Mouse (Mus musculus) kidney, adult 2 months (tissue): ENCODE results near the gene Fgd4. TPM values are rescaled to one million over a fixed set of nuclear protein-coding genes. Genes with fewer than 3 reads are reported as not detected.

Experiments
- DNase-seq: peaks from one replicate; pipeline ENCODE4 v3.0.0; 2021
- H3K27ac ChIP-seq: fragments of 200-500 bp; 2 replicates; pipeline ENCODE4 v1.5.1; 2012; ENCODE audit warnings: low read depth, low read length, control low read depth, inconsistent platforms; ENCODE audit not compliant: insufficient read depth
- H3K27me3 ChIP-seq: fragments of 200-500 bp; replicated peaks from 2 replicates; pipeline ENCODE4 v1.6.1; 2012; ENCODE audit warnings: mild to moderate bottlenecking, moderate library complexity, low read length, inconsistent platforms; ENCODE audit not compliant: control insufficient read depth, insufficient read depth
- H3K36me3 ChIP-seq: fragments of 200-500 bp; 2 replicates; pipeline ENCODE4 v1.6.1; 2012; ENCODE audit warnings: mild to moderate bottlenecking, moderate library complexity, low read length, inconsistent platforms; ENCODE audit not compliant: control insufficient read depth, insufficient read depth
- H3K4me1 ChIP-seq: fragments of 200-500 bp; 2 replicates; pipeline ENCODE4 v1.6.1; 2011; ENCODE audit warnings: low read length; ENCODE audit not compliant: control insufficient read depth, insufficient read depth
- H3K4me3 ChIP-seq: fragments of 200-500 bp; 2 replicates; pipeline ENCODE4 v1.5.1; 2011; ENCODE audit warnings: mild to moderate bottlenecking, low read depth, low read length, control low read depth; ENCODE audit not compliant: insufficient read depth
- CTCF ChIP-seq: fragments of 200-500 bp; conservative IDR thresholded peaks from 2 replicates; pipeline ENCODE4 v1.5.1; 2011; ENCODE audit warnings: low read depth, mild to moderate bottlenecking, control low read depth, low read length, moderate library complexity, mixed read lengths; ENCODE audit not compliant: insufficient read depth, insufficient read length
- POLR2A ChIP-seq: fragments of 200-500 bp; IDR thresholded peaks from one replicate; pipeline ENCODE4 v1.6.1; 2011; ENCODE audit warnings: low read depth, low read length, control low read depth
- WGBS: fragments of 180-500 bp; shearing (Covaris S2); methylation state at CpG from one replicate; pipeline ENCODE4 v1.1.7; 2018; 5-methylcytosine and 5-hydroxymethylcytosine counted together
- polyA plus RNA-seq: library from polyadenylated mRNA; depleted of rRNA; stranded (reverse); fragments of >200 nt; gene quantifications from 2 replicates; pipeline ENCODE4 v1.2.3, GENCODE M21; 2012

Gene Fgd4
- polyA plus RNA-seq, 1 experiment = 7.0 TPM

- TF ChIP-seq CTCF (no peak), POLR2A (no peak)
- H3K27ac ChIP-seq = no peak overlapping the region
- no peak overlapping the region for H3K4me3 ChIP-seq
- DNase-seq = no peak
- H3K4me1 ChIP-seq = no peaks in the 10 kb centered on the region
- H3K36me3 ChIP-seq = no peaks in the 10 kb centered on the region
- H3K27me3 ChIP-seq = no peaks in the 10 kb centered on the region
Measured at GRCm38 (mm10) chr16:16576556-16576955, 23.8 kb downstream of the Fgd4 start.

GRCm38 (mm10) chr16:16574508-16574907 lies 25.8 kb downstream of the Fgd4 start:
- no peaks in the 10 kb centered on the region for H3K4me1 ChIP-seq
- TF ChIP-seq POLR2A = no peak
- no peak for TF ChIP-seq CTCF

GRCm38 (mm10) chr16:16573167-16573566 lies 27.2 kb downstream of the Fgd4 start:
- Histone ChIP-seq H3K4me1 (no peaks in the 10 kb centered on the region), H3K36me3 (no peaks in the 10 kb centered on the region), H3K4me3 (no peak overlapping the region), H3K27ac (no peak overlapping the region), H3K27me3 (no peaks in the 10 kb centered on the region)
- DNase-seq = no peak
- WGBS = 92% methylated on average over 1 of the region's 1 CpGs
- TF ChIP-seq CTCF (no peak), POLR2A (no peak)

More at GRCm38 (mm10) chr16:16574508-16574907, 25.8 kb downstream of the Fgd4 start:
- Histone ChIP-seq H3K27me3 (no peaks in the 10 kb centered on the region), H3K36me3 (no peaks in the 10 kb centered on the region), H3K27ac (no peak overlapping the region), H3K4me3 (no peak overlapping the region)
- no peak for DNase-seq

GRCm38 (mm10) chr16:16571356-16571755 lies 29.0 kb downstream of the Fgd4 start:
- H3K4me3 ChIP-seq = no peak overlapping the region
- DNase-seq = no peak
- no peak for TF ChIP-seq CTCF
- TF ChIP-seq POLR2A = no peak
- H3K27me3 ChIP-seq = no peaks in the 10 kb centered on the region
- no peaks in the 10 kb centered on the region for H3K36me3 ChIP-seq
- WGBS = 82% methylated on average over 3 of the region's 3 CpGs
- no peak overlapping the region for H3K27ac ChIP-seq
- H3K4me1 ChIP-seq = peaks cover 3% of the 10 kb centered on the region; the same call in 1 of the 2 replicates

- no peak for TF ChIP-seq POLR2A
- TF ChIP-seq CTCF = no peak
- Histone ChIP-seq H3K36me3 (no peaks in the 10 kb centered on the region), H3K4me3 (no peak overlapping the region), H3K4me1 (peaks cover 3% of the 10 kb centered on the region; the same call in 1 of the 2 replicates), H3K27me3 (no peaks in the 10 kb centered on the region), H3K27ac (no peak overlapping the region)
- 84% methylated on average over 1 of the region's 1 CpGs for WGBS
- DNase-seq = no peak
Measured at GRCm38 (mm10) chr16:16566786-16567185, 33.6 kb downstream of the Fgd4 start.

GRCm38 (mm10) chr16:16566215-16566614 lies 34.1 kb downstream of the Fgd4 start:
- no peak for TF ChIP-seq POLR2A
- Histone ChIP-seq H3K4me3 (no peak overlapping the region), H3K4me1 (peaks cover 3% of the 10 kb centered on the region; the same call in 1 of the 2 replicates), H3K27me3 (no peaks in the 10 kb centered on the region), H3K27ac (no peak overlapping the region), H3K36me3 (no peaks in the 10 kb centered on the region)
- WGBS = 62% methylated on average over 5 of the region's 5 CpGs
- DNase-seq = peak; percentile 32

- Histone ChIP-seq H3K4me3 (no peak overlapping the region), H3K27ac (no peak overlapping the region), H3K4me1 (peaks cover 3% of the 10 kb centered on the region; the same call in 1 of the 2 replicates), H3K36me3 (no peaks in the 10 kb centered on the region), H3K27me3 (no peaks in the 10 kb centered on the region)
- TF ChIP-seq POLR2A = no peak
- TF ChIP-seq CTCF = no peak
- peak; percentile 15 for DNase-seq
Measured at GRCm38 (mm10) chr16:16565786-16566185, 34.6 kb downstream of the Fgd4 start.

GRCm38 (mm10) chr16:16560718-16561117 lies 39.6 kb downstream of the Fgd4 start:
- Histone ChIP-seq H3K27ac (no peak overlapping the region), H3K4me3 (no peak overlapping the region), H3K4me1 (0 out of 2 replicates have a peak, but pooled peaks cover 5% of the 10 kb centered on the region), H3K36me3 (no peaks in the 10 kb centered on the region), H3K27me3 (no peaks in the 10 kb centered on the region)
- no peak for TF ChIP-seq POLR2A
- TF ChIP-seq CTCF = no peak
- no peak for DNase-seq
